Mouse (Mus musculus): Measurements from ENCODE around the gene Fbxw11.

- TF ChIP-seq POLR2A (IDR thresholded peaks at IDR 0.05; ENCODE audit: insufficient read length, low read depth) (no peak), TCF12 (IDR thresholded peaks at IDR 0.05; ENCODE audit: insufficient read depth, poor library complexity, severe bottlenecking) (no peak), CEBPB (IDR thresholded peaks at IDR 0.05; ENCODE audit: insufficient read depth, poor library complexity, severe bottlenecking) (no peak), POLR2AphosphoS2 (IDR thresholded peaks at IDR 0.05; ENCODE audit: insufficient read length, low read depth) (no peak), MAX (IDR thresholded peaks at IDR 0.05; ENCODE audit: low read depth) (no peak), E2F4 (IDR thresholded peaks at IDR 0.05; ENCODE audit: insufficient read depth) (no peak), TCF3 (IDR thresholded peaks at IDR 0.05; ENCODE audit: insufficient read length, low read depth) (no peak), USF1 (IDR thresholded peaks at IDR 0.05; ENCODE audit: low read depth) (no peak), MYOG (IDR thresholded peaks at IDR 0.05; ENCODE audit: control insufficient read depth in 1 of 3, insufficient read depth in 1 of 3, insufficient read length in 2 of 3, low read depth in 2 of 3) (no peak)
Observed at GRCm38 (mm10) chr11:32632671-32633070, 9.9 kb upstream of the Fbxw11 start.
